Mouse (Mus musculus): ENCODE data around the gene Hs2st1.

GRCm38 (mm10) chr3:144428514-144429431 lies 141.2 kb downstream of the Hs2st1 start:
- no peak for TF ChIP-seq CTCF (IDR thresholded peaks at IDR 0.05; ENCODE audit: borderline replicate concordance, extremely low read depth, insufficient read depth, insufficient read length)
- no peak for TF ChIP-seq POLR2A (IDR thresholded peaks at IDR 0.05; ENCODE audit: borderline replicate concordance, extremely low read depth, insufficient read depth, insufficient read length, poor library complexity, severe bottlenecking)

All from brain, embryonic 14.5 days (tissue).